Mouse (Mus musculus) midbrain, embryonic 15.5 days (tissue): ENCODE results near the gene Frmd4a. TPM values are rescaled to one million over a fixed set of nuclear protein-coding genes. Genes with fewer than 3 reads are reported as not detected.

Experiments used
- ATAC-seq: fragments of 200-750 bp; cut with Nextera tagmentation; replicated peaks from 2 replicates; pipeline ENCODE4 v1.8.0; 2017; ENCODE audit warnings: moderate TSS enrichment
- H3K27ac ChIP-seq: fragments of 300-500 bp; sonication (generic); 2 replicates; pipeline ENCODE4 v1.5.1; 2015; ENCODE audit warnings: mild to moderate bottlenecking, inconsistent platforms
- H3K27me3 ChIP-seq: fragments of 300-500 bp; sonication (generic); replicated peaks from 2 replicates; pipeline ENCODE4 v1.6.1; 2015; ENCODE audit warnings: inconsistent platforms
- H3K36me3 ChIP-seq: fragments of 300-500 bp; sonication (generic); replicated peaks from 2 replicates; pipeline ENCODE4 v1.6.1; 2015; ENCODE audit warnings: inconsistent platforms
- H3K4me1 ChIP-seq: fragments of 300-500 bp; sonication (generic); 2 replicates; pipeline ENCODE4 v1.6.1; 2015; ENCODE audit warnings: inconsistent platforms
- H3K4me2 ChIP-seq: fragments of 300-500 bp; sonication (generic); 2 replicates; pipeline ENCODE4 v1.6.1; 2015; ENCODE audit warnings: inconsistent platforms, mild to moderate bottlenecking, moderate library complexity
- H3K4me3 ChIP-seq: fragments of 300-500 bp; sonication (generic); 2 replicates; pipeline ENCODE4 v1.5.1; 2015; ENCODE audit warnings: mild to moderate bottlenecking, inconsistent platforms
- H3K9ac ChIP-seq: fragments of 300-500 bp; sonication (generic); 2 replicates; pipeline ENCODE4 v1.6.1; 2015; ENCODE audit warnings: mild to moderate bottlenecking, inconsistent platforms
- H3K9me3 ChIP-seq: fragments of 300-500 bp; sonication (generic); 2 replicates; pipeline ENCODE4 v1.6.1; 2016; ENCODE audit warnings: inconsistent platforms
- WGBS: fragments of 180-500 bp; shearing (Covaris S2); methylation state at CpG from one replicate; pipeline ENCODE4 v1.1.7; 2015; ENCODE audit warnings: mixed read lengths; 5-methylcytosine and 5-hydroxymethylcytosine counted together
- polyA plus RNA-seq: library from polyadenylated mRNA; unstranded; fragments of >200 nt; fragmentation: Nextera tagmentation; extraction: Ambion mirVana; gene quantifications from 2 replicates; pipeline ENCODE4 v1.2.1, GENCODE M21; 2015

Gene Frmd4a
- polyA plus RNA-seq, 1 experiment from 2014 or later, result 62.7 TPM

- Histone ChIP-seq H3K4me2 (peak overlapping the region; percentile 74), H3K9ac (peak overlapping the region; percentile 65), H3K4me1 (peaks cover 36% of the 10 kb centered on the region), H3K36me3 (no peaks in the 10 kb centered on the region), H3K27ac (peak overlapping the region; percentile 88), H3K27me3 (no peaks in the 10 kb centered on the region), H3K9me3 (no peaks in the 10 kb centered on the region), H3K4me3 (peak overlapping the region; percentile 48)
- 3% methylated on average over 14 of the region's 14 CpGs for WGBS
- peak; percentile 37 for ATAC-seq
Observed at GRCm38 (mm10) chr2:4152521-4153040, 135.1 kb downstream of the Frmd4a start.

- Histone ChIP-seq H3K27ac (peak overlapping the region; percentile 88), H3K4me2 (peak overlapping the region; percentile 74), H3K4me3 (peak overlapping the region; percentile 48), H3K36me3 (no peaks in the 10 kb centered on the region), H3K27me3 (no peaks in the 10 kb centered on the region), H3K4me1 (peaks cover 36% of the 10 kb centered on the region), H3K9me3 (no peaks in the 10 kb centered on the region), H3K9ac (peak overlapping the region; percentile 65)
- WGBS, result 0% methylated on average over 16 of the region's 16 CpGs
- ATAC-seq, result peak; percentile 71
Observed at GRCm38 (mm10) chr2:4153131-4153631, 135.7 kb downstream of the Frmd4a start.

- H3K36me3 ChIP-seq, result no peaks in the 10 kb centered on the region
- peak overlapping the region; percentile 48 for H3K4me3 ChIP-seq
- peaks cover 36% of the 10 kb centered on the region for H3K4me1 ChIP-seq
- H3K4me2 ChIP-seq, result peak overlapping the region; percentile 74
- H3K9ac ChIP-seq, result peak overlapping the region; percentile 40
- H3K27ac ChIP-seq, result peak overlapping the region; percentile 88
- H3K27me3 ChIP-seq, result no peaks in the 10 kb centered on the region
- no peaks in the 10 kb centered on the region for H3K9me3 ChIP-seq
- ATAC-seq, result no peak; the same call in 1 of the 2 replicates
- WGBS, result 21% methylated on average over 5 of the region's 5 CpGs
Observed at GRCm38 (mm10) chr2:4154036-4154653, 136.6 kb downstream of the Frmd4a start.

- WGBS, result 52% methylated on average over 4 of the region's 4 CpGs
- Histone ChIP-seq H3K4me2 (peak overlapping the region; percentile 74), H3K4me3 (peak overlapping the region; percentile 48), H3K9ac (peak overlapping the region; percentile 40), H3K27ac (peak overlapping the region; percentile 88), H3K9me3 (no peaks in the 10 kb centered on the region), H3K27me3 (no peaks in the 10 kb centered on the region), H3K36me3 (no peaks in the 10 kb centered on the region), H3K4me1 (peaks cover 36% of the 10 kb centered on the region)
- ATAC-seq, result no peak
Observed at GRCm38 (mm10) chr2:4154654-4155047, 137.1 kb downstream of the Frmd4a start.

- no peaks in the 10 kb centered on the region for H3K36me3 ChIP-seq
- peaks cover 36% of the 10 kb centered on the region for H3K4me1 ChIP-seq
- no peak overlapping the region for H3K9ac ChIP-seq
- H3K27me3 ChIP-seq, result no peaks in the 10 kb centered on the region
- peak overlapping the region; percentile 74 for H3K4me2 ChIP-seq
- peak overlapping the region; percentile 88; the same call in 1 of the 2 replicates for H3K27ac ChIP-seq
- 0 out of 2 replicates have a peak overlapping the region, but pooled peaks have one; percentile 48 for H3K4me3 ChIP-seq
- H3K9me3 ChIP-seq, result no peaks in the 10 kb centered on the region
- no peak for ATAC-seq
Observed at GRCm38 (mm10) chr2:4155406-4155805, 137.9 kb downstream of the Frmd4a start.

- Histone ChIP-seq H3K4me2 (0 out of 2 replicates have a peak overlapping the region, but pooled peaks have one; percentile 74), H3K4me1 (peaks cover 36% of the 10 kb centered on the region)
Observed at GRCm38 (mm10) chr2:4156511-4156910, 139.0 kb downstream of the Frmd4a start.

GRCm38 (mm10) chr2:4157396-4157795 lies 139.9 kb downstream of the Frmd4a start:
- Histone ChIP-seq H3K9ac (no peak overlapping the region), H3K27me3 (no peaks in the 10 kb centered on the region), H3K36me3 (no peaks in the 10 kb centered on the region), H3K9me3 (no peaks in the 10 kb centered on the region), H3K27ac (no peak overlapping the region), H3K4me1 (peaks cover 31% of the 10 kb centered on the region), H3K4me2 (no peak overlapping the region), H3K4me3 (no peak overlapping the region)
- no peak for ATAC-seq
- WGBS, result 34% methylated on average over 4 of the region's 4 CpGs

More at GRCm38 (mm10) chr2:4156511-4156910, 139.0 kb downstream of the Frmd4a start:
- Histone ChIP-seq H3K36me3 (no peaks in the 10 kb centered on the region), H3K27me3 (no peaks in the 10 kb centered on the region), H3K9ac (no peak overlapping the region), H3K9me3 (no peaks in the 10 kb centered on the region), H3K4me3 (no peak overlapping the region), H3K27ac (no peak overlapping the region)
- no peak for ATAC-seq

- 83% methylated on average over 15 of the region's 15 CpGs for WGBS
- Histone ChIP-seq H3K4me3 (no peak overlapping the region), H3K9me3 (no peaks in the 10 kb centered on the region), H3K9ac (no peak overlapping the region), H3K4me2 (no peak overlapping the region), H3K36me3 (no peaks in the 10 kb centered on the region), H3K4me1 (peaks cover 18% of the 10 kb centered on the region), H3K27ac (no peak overlapping the region), H3K27me3 (no peaks in the 10 kb centered on the region)
- ATAC-seq, result no peak
Observed at GRCm38 (mm10) chr2:4159574-4160203, 142.2 kb downstream of the Frmd4a start.

- H3K36me3 ChIP-seq, result no peaks in the 10 kb centered on the region
- H3K27me3 ChIP-seq, result no peaks in the 10 kb centered on the region
- H3K9ac ChIP-seq, result no peak overlapping the region
- no peak overlapping the region for H3K4me3 ChIP-seq
- no peak overlapping the region for H3K4me2 ChIP-seq
- peaks cover 21% of the 10 kb centered on the region for H3K4me1 ChIP-seq
- ATAC-seq, result no peak
- no peaks in the 10 kb centered on the region for H3K9me3 ChIP-seq
- 86% methylated on average over 2 of the region's 2 CpGs for WGBS
- H3K27ac ChIP-seq, result no peak overlapping the region
Observed at GRCm38 (mm10) chr2:4166191-4166590, 148.7 kb downstream of the Frmd4a start.

GRCm38 (mm10) chr2:4167131-4167530 lies 149.6 kb downstream of the Frmd4a start:
- no peaks in the 10 kb centered on the region for H3K9me3 ChIP-seq
- no peak for ATAC-seq
- no peaks in the 10 kb centered on the region for H3K27me3 ChIP-seq
- 91% methylated on average over 6 of the region's 6 CpGs for WGBS
- H3K9ac ChIP-seq, result no peak overlapping the region
- H3K4me3 ChIP-seq, result no peak overlapping the region
- H3K4me1 ChIP-seq, result peaks cover 21% of the 10 kb centered on the region
- no peak overlapping the region for H3K4me2 ChIP-seq
- H3K36me3 ChIP-seq, result no peaks in the 10 kb centered on the region
- no peak overlapping the region for H3K27ac ChIP-seq

- peak overlapping the region; percentile 29 for H3K4me2 ChIP-seq
- H3K4me1 ChIP-seq, result peaks cover 21% of the 10 kb centered on the region
- H3K36me3 ChIP-seq, result no peaks in the 10 kb centered on the region
- H3K4me3 ChIP-seq, result no peak overlapping the region
- WGBS, result 28% methylated on average over 10 of the region's 10 CpGs
- peak overlapping the region; percentile 75 for H3K27ac ChIP-seq
- H3K9me3 ChIP-seq, result no peaks in the 10 kb centered on the region
- ATAC-seq, result peak; percentile 92
- H3K27me3 ChIP-seq, result no peaks in the 10 kb centered on the region
- no peak overlapping the region for H3K9ac ChIP-seq
Observed at GRCm38 (mm10) chr2:4169726-4170125, 152.2 kb downstream of the Frmd4a start.

- Histone ChIP-seq H3K4me3 (no peak overlapping the region), H3K36me3 (no peaks in the 10 kb centered on the region), H3K9me3 (no peaks in the 10 kb centered on the region), H3K4me2 (peak overlapping the region; percentile 29), H3K9ac (no peak overlapping the region), H3K27ac (peak overlapping the region; percentile 75), H3K4me1 (peaks cover 21% of the 10 kb centered on the region), H3K27me3 (no peaks in the 10 kb centered on the region)
- peak; percentile 75 for ATAC-seq
- 54% methylated on average over 4 of the region's 4 CpGs for WGBS
Observed at GRCm38 (mm10) chr2:4170189-4170588, 152.7 kb downstream of the Frmd4a start.
